Mouse (Mus musculus): ENCODE results near the gene Ambn. TPM values are rescaled to one million over a fixed set of nuclear protein-coding genes. Genes with fewer than 3 reads are reported as not detected.

The Ambn gene
- polyA plus RNA-seq, 1 experiment from 2014 or later: 0.94 TPM

DNA sequence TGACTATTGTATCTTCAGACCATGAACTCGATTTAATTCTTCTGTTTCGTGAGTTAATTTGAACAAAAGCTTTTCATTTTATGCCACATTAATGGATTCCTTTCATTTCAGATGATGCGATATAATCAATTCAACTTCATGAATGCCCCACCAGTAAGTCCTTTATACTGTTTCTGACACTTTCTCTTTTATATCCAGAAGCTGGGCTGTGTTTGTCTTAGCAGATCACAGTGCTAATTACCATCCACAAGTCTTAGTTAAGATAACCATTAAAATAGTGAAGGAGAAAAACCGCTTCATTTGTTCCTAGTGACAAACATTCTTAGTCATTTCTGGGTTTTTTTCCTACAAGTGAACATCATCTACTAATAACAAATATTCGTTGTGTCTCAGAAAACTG lies 35.3 kb downstream of the Ambn start:
- Histone ChIP-seq H3K27me3 (ENCODE audit: control insufficient read depth, insufficient read depth, low read length) (no peaks in the 10 kb centered on the region), H3K27ac (replicated peaks; ENCODE audit: low read depth, low read length) (no peak overlapping the region), H3K4me2 (ENCODE audit: low read depth, low read length) (no peak overlapping the region), H3K4me1 (ENCODE audit: control insufficient read depth, insufficient read depth, low read length) (no peaks in the 10 kb centered on the region), H3K9ac (replicated peaks; ENCODE audit: low read length) (no peak overlapping the region), H3K36me3 (replicated peaks; ENCODE audit: control insufficient read depth, insufficient read depth, low read depth, low read length) (no peaks in the 10 kb centered on the region), H3K9me3 (replicated peaks; ENCODE audit: control insufficient read depth, low read length) (no peaks in the 10 kb centered on the region), H3K4me3 (ENCODE audit: low read depth, low read length) (no peak overlapping the region)
- 82% methylated on average over 5 of the region's 5 CpGs for WGBS
- no peak for ATAC-seq (replicated peaks; ENCODE audit: insufficient number of reproducible peaks, low FRiP score, low TSS enrichment, low read depth)
- no peak for DNase-seq (ENCODE audit: low spot score)

DNA sequence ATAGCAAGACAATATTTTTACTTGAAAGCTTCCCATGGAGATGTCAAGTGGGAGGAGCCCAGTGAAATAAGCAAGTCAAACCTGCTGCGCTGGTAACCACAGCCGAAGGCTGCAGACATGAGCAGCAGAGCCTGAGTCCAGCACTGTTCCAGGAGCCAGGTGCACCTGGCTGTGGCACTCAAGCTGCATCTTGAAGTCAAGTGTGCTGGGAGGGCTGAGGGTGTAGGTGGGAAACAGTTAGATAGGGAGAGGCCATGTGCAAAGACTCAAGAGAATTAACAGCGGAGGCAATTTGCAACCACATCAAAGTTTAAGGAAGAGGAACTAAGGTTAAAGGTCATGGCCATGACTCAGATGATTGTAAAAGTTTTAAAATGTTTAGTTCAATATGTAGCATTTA lies 44.0 kb downstream of the Ambn start:
- Histone ChIP-seq H3K27me3 (ENCODE audit: control insufficient read depth, insufficient read depth, low read length) (no peaks in the 10 kb centered on the region), H3K27ac (replicated peaks; ENCODE audit: low read depth, low read length) (no peak overlapping the region), H3K4me1 (ENCODE audit: control insufficient read depth, insufficient read depth, low read length) (no peaks in the 10 kb centered on the region), H3K4me2 (ENCODE audit: low read depth, low read length) (no peak overlapping the region), H3K9ac (replicated peaks; ENCODE audit: low read length) (no peak overlapping the region), H3K4me3 (ENCODE audit: low read depth, low read length) (no peak overlapping the region), H3K36me3 (replicated peaks; ENCODE audit: control insufficient read depth, insufficient read depth, low read depth, low read length) (no peaks in the 10 kb centered on the region), H3K9me3 (replicated peaks; ENCODE audit: control insufficient read depth, low read length) (no peaks in the 10 kb centered on the region)
- WGBS: 91% methylated on average over 3 of the region's 3 CpGs
- ATAC-seq (replicated peaks; ENCODE audit: insufficient number of reproducible peaks, low FRiP score, low TSS enrichment, low read depth) (no peak), DNase-seq (ENCODE audit: low spot score) (no peak)

DNA sequence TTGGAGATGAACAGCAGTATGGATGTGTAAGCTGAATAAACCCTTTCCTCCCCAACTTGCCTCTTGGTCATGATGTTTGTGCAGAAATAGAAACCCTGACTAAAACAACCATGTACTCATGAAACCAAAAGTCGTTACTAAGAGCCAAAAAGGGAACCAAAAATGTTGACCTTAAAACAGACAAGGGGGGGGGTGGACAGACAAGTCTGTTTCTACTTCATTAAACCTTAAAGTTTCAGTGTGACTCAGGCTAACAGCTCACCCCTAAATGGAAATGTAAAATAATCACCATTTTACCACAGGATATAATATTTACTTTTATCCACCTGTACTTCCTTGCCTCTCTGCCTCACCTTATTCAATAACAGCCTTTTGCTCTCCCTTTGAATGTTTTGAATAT lies 52.8 kb downstream of the Ambn start:
- ATAC-seq (replicated peaks; ENCODE audit: insufficient number of reproducible peaks, low FRiP score, low TSS enrichment, low read depth) (no peak), DNase-seq (ENCODE audit: low spot score) (no peak)
- no peaks in the 10 kb centered on the region for H3K9me3 ChIP-seq (replicated peaks; ENCODE audit: control insufficient read depth, low read length)
- no peaks in the 10 kb centered on the region for H3K36me3 ChIP-seq (replicated peaks; ENCODE audit: control insufficient read depth, insufficient read depth, low read depth, low read length)
- no peak overlapping the region for H3K4me2 ChIP-seq (ENCODE audit: low read depth, low read length)
- no peak overlapping the region for H3K4me3 ChIP-seq (ENCODE audit: low read depth, low read length)
- H3K27ac ChIP-seq (replicated peaks; ENCODE audit: low read depth, low read length): no peak overlapping the region
- H3K4me1 ChIP-seq (ENCODE audit: control insufficient read depth, insufficient read depth, low read length): no peaks in the 10 kb centered on the region
- no peak overlapping the region for H3K9ac ChIP-seq (replicated peaks; ENCODE audit: low read length)
- 79% methylated on average over 1 of the region's 1 CpGs for WGBS
- H3K27me3 ChIP-seq (ENCODE audit: control insufficient read depth, insufficient read depth, low read length): no peaks in the 10 kb centered on the region

DNA sequence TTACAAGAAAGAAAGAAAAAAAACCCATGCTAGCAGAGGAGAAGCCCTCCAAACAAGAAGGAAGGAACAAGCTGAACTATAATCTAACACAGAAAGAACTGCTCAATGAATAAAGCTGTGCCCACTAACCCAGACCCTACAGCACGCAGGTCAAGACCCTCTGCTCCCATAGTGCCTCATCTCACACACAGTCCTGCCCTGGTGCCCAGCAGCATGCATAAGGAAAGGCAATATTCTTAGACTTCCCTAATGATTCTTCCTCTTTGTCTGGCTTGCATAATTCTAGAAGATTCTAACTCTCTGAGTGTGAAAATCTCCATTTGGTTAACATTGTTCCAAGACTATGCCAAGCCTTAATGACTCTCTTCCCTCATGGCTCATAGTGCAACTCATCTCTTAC lies 53.2 kb downstream of the Ambn start:
- H3K9me3 ChIP-seq (replicated peaks; ENCODE audit: control insufficient read depth, low read length): no peaks in the 10 kb centered on the region
- H3K27ac ChIP-seq (replicated peaks; ENCODE audit: low read depth, low read length): no peak overlapping the region
- H3K4me3 ChIP-seq (ENCODE audit: low read depth, low read length): no peak overlapping the region
- no peak overlapping the region for H3K4me2 ChIP-seq (ENCODE audit: low read depth, low read length)
- no peak overlapping the region for H3K9ac ChIP-seq (replicated peaks; ENCODE audit: low read length)
- H3K27me3 ChIP-seq (ENCODE audit: control insufficient read depth, insufficient read depth, low read length): no peaks in the 10 kb centered on the region
- no peak for ATAC-seq (replicated peaks; ENCODE audit: insufficient number of reproducible peaks, low FRiP score, low TSS enrichment, low read depth)
- 83% methylated on average over 1 of the region's 1 CpGs for WGBS
- no peaks in the 10 kb centered on the region for H3K36me3 ChIP-seq (replicated peaks; ENCODE audit: control insufficient read depth, insufficient read depth, low read depth, low read length)
- DNase-seq (ENCODE audit: low spot score): no peak
- H3K4me1 ChIP-seq (ENCODE audit: control insufficient read depth, insufficient read depth, low read length): no peaks in the 10 kb centered on the region

Other genes with a start within 250 kb of the Ambn start
- gene Gm7714, start 187.1 kb upstream of the Ambn start, polyA plus RNA-seq (2014; fragmentation: Nextera tagmentation; extraction: Ambion mirVana): not detected in 2 replicates
- gene Prol1, start 138.7 kb upstream of the Ambn start, polyA plus RNA-seq (2014; fragmentation: Nextera tagmentation; extraction: Ambion mirVana): not detected in 2 replicates
- not detected in 2 replicates for gene Amtn, start 79.9 kb upstream of the Ambn start, polyA plus RNA-seq (2014; fragmentation: Nextera tagmentation; extraction: Ambion mirVana)
- gene Enam, start 32.0 kb downstream of the Ambn start, polyA plus RNA-seq (2014; fragmentation: Nextera tagmentation; extraction: Ambion mirVana): not detected in 2 replicates
- gene Jchain, start 71.9 kb downstream of the Ambn start, polyA plus RNA-seq (2014; fragmentation: Nextera tagmentation; extraction: Ambion mirVana): 0.35 and 0.39 TPM in 2 replicates
- gene Utp3, start 98.5 kb downstream of the Ambn start, polyA plus RNA-seq (2014; fragmentation: Nextera tagmentation; extraction: Ambion mirVana): 75.6 and 76.0 TPM in 2 replicates
- gene Rufy3, start 109.0 kb downstream of the Ambn start, polyA plus RNA-seq (2014; fragmentation: Nextera tagmentation; extraction: Ambion mirVana): 34.1 and 39.9 TPM in 2 replicates
- 82.0 and 91.0 TPM in 2 replicates for gene Grsf1, start 220.2 kb downstream of the Ambn start, polyA plus RNA-seq (2014; fragmentation: Nextera tagmentation; extraction: Ambion mirVana)

Data from embryonic facial prominence, embryonic 11.5 days (tissue).